Mouse (Mus musculus) cerebellum, postnatal 10 days (tissue): Measurements from ENCODE around the gene Nxpe4.
A peak's percentile ranks its signal among the peaks of the same experiment; 100 is the strongest.

Experiments
- DNase-seq, 2 experiments: peaks; one replicate each; pipeline ENCODE4 v3.0.0; 2021; ENCODE audit warnings: mixed read lengths in 2 of 2

Nxpe4 gene

DNA sequence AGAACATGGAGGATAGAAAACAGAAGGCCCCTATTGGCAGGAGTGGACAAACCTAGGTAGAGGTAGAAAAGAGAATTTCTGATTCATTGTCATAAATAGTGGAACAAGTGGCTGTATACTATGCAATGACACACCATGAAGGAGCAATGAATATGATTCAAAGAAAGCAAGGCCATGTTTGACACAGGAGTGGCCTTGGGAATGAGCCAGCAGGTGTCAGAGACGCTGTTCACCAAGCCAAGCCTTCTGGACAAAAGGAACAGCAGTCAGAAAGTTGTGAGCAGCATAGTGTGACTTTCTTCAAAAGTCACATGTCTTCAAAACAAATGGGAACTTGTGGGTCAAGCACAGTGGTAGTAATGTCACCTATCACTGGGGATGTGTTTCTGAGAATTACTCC is 80.0 kb downstream of the Nxpe4 start:
- DNase-seq: no peak

DNA sequence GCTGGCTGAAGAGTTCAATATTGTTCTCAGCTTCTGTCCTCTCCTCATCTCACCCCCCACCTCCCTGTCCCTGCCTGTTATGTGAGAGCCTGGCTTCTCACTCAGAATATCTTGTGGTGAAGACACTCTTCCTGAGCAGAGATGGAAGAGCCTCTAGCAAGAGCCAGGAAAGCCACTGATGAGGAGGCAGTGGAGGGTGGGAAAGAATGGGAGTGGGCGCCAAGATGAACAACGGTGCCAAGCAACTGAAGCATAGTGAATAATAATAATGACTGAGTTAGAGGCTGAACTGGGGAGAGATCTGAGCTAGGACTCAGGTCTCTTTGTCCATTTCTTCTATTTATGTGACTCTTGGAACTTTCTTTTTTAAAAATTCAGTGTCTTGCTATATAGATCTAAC is 80.9 kb downstream of the Nxpe4 start:
- peak; percentile 43 to 56 for DNase-seq

DNA sequence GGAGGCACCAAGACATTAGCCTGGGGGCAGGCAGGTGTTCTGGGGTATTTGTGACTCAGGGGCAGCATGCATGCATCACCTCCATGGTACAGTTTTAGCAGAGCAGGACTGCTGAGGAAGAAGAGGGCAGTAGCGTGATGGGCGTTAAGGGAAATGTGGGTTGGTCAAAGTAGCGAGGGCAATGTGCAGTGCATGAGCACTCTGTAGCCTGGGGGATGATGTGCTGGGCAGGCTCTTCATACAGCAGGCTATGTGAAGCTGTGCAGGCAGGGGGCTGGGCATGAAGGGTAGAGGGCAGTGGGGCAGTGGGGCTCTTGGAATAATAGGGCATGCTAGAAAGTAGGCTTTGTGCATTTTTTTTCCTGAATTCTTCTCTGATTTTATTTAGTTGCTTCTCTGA is 82.4 kb downstream of the Nxpe4 start:
- DNase-seq: no peak

DNA sequence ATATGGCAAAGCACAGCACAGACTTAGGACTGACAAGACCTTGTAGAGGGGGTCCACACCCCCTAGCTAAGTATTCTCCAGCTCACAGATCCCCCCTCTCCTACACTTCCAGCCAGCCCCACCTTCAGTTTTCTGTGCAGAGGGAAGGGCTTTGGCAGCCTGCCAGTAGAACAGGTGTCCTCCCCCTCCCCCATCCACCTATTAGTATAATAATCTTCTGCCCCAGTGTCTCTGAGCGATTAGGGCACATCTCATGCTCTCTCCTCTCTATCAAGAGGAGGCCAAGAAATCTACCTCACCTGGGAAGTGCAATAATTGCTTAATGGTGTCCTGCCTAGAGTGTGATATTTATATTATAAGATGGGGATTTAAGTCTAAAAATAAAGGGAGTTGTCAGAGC is 83.7 kb downstream of the Nxpe4 start:
- DNase-seq: peak; percentile 81 to 86

DNA sequence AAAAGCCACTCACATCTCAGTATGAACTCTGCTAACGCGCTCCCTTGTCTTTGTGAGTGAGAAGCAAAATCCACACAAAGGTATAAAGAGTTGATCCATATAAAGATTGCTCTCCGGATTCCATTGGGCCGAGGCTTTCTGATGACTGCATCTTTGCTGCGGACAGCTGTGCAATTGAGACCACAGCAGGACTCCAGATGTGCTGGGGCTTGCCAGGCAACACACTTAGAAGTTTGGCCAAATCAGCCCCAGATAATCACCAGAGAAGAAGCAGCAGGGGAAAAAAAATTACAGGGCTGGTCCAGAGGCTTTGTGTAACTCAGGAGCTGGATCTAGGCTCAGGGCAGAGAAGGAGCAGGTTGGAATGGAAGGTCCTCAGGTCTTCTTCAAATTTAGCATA is 85.5 kb downstream of the Nxpe4 start:
- no peak for DNase-seq

DNA sequence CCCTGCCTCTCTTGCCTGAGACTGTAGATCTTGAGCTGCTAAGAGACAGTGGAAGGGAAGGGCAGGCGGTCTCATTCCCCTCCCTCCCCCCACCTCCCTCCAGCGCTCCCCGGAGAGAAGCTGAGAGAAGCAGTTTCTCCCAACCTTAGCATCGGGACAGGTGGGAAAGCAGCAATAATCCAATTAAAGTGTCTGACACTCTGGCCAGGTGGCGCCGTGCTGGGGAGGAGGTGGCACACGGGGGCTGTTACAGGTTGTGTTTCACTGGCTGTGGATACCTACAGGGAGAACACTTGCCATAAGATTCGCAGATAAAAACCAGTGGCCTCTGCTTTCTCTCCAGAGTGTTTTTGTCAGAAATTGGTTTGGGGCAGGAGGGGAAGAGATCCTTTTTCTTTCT is 90.4 kb downstream of the Nxpe4 start:
- DNase-seq: peak in 1 of 2 experiments; percentile 24

DNA sequence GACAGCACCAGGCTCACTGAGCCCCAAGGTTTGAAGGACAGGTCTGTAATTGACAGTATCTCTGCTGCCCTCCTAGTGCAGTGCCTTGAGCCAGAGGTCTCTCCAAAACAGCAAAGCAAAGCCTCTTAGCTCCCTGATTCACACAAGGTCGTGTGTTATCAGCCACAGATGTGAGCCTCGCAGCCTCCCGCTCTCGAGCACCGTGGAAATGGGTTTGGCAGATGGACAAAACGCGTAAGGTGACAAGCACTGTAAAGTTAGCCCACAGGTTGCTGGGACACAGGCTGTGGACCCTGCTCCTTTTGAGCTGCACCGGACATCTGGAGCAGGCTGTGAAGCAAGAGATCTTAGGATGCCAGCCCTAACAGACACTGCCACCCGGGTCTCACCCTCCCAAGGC is 95.2 kb downstream of the Nxpe4 start:
- no peak for DNase-seq

DNA sequence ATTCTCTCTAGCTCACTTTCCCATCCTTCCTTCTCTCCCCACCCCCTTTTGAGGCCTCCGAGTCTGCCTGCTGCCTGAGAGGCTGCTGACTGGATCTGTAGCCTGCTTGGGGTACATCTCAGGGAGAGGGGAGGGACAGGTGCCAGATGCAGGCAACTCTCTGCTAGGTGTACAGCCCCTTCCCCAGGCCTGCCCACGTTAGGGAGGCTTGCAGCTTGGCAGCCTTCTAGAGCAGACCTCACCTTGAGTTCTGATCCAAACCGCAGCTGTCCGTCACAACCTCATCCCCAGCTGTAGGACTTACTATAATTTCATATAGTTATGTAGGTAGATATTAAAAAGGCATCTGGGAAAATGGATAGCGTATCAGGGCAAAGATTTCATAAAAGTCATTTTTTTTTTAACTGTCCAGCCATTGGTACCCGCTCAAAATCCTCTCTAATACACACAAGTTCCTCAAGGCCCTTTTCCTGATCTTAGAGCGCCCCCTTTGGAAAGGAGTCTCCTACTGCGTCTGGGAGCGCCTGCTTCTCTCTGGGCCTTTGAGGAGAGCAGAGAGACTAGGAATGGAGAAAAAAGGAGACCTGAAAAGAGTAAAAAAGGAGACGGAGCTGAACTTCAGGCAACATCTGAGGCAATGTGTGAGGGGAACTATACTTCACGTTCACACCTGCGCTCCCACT is 96.1 kb downstream of the Nxpe4 start:
- peak; percentile 88 to 94 for DNase-seq

DNA sequence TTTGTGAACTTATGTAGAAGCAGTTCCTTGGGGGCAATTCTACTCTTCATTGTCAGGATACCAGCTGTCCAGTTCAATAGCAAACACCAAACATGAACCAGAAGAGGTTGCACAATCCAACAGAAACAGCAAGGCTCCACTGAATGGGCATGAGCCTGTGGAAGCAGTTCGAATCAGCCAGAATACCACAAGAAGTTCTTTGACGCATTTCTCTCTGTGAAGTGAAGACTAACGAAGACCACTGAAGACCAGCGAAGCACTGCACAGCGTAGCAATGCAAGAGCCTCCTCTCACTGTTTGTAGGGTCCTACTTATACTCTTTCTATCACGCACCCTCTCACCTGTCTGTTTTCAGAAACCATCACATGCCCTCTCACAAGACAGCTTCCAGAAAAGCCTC is 102.8 kb downstream of the Nxpe4 start:
- no peak for DNase-seq

DNA sequence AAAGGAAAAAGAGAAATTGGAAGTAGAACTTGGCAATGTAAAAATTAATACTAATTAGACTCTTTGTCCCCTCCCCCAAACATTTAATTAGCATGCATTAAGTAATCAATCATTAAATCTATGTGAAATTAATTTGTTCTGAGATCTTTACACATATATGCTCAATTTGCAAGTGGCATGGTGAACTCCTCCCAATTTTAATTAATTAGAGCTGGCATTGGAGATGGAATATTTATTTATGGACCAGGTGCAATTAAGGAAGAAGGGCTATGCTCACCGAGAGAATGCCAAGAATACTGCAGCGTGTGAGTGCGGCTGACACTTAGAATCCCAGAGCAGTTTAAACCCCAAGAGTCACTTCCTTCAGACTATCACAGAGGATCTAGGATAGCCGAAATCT is 103.7 kb downstream of the Nxpe4 start:
- no peak for DNase-seq

DNA sequence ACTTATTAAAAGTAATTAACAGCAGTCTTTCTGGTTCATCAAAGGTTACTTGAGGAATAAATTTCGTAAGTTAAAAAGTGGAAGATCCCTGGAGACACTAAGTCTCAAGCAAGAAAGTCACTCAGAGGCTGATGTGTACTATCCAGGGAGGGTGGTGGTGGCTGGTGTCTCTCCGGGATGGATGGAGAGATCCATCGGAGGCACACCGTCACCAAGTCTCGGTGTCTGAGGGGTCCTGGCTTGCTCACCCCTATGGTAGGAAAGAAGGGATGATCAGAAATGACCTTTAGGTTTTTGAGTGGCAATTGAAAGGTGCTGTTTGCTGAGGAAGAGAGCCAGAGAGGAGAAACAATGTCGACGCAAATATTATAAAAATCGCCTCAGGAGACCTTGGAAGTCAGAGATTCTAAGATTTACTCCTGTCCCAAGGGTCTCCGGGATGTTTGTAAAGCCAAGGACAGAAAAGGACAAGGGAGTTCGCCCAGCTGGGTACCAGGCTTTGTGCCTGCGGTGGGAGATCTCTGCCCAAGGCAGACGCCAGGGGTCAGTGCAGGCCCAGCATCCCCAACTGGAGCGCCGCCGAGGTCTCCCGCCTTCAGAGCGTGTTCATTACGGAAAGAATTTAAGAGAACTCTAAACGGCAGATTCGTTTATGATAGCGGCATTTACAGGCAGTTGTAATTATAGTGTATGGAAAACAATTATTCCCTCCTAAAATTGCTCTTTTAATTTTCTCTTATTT is 104.6 kb downstream of the Nxpe4 start:
- peak; percentile 93 to 94 for DNase-seq

DNA sequence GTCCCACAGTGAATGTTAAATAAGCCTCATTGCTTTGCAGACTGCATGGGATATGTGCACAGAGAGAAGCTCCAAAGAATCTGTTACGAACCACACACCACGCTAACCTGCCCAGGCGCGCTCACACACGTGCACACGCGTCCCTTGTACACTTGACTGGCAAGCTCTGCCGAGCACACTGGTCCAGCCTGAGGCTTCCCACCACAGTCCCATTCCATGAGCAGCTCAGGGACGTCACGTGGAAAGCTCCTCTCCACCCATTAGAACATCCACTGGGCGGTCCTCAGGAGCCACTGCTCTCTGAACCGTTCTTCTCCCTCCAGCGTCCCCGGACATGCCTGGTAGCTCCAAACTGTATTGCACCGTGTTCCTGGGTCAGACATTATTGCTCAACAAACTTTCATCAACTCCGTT is 105.2 kb downstream of the Nxpe4 start:
- DNase-seq: peak; percentile 56 to 64

DNA sequence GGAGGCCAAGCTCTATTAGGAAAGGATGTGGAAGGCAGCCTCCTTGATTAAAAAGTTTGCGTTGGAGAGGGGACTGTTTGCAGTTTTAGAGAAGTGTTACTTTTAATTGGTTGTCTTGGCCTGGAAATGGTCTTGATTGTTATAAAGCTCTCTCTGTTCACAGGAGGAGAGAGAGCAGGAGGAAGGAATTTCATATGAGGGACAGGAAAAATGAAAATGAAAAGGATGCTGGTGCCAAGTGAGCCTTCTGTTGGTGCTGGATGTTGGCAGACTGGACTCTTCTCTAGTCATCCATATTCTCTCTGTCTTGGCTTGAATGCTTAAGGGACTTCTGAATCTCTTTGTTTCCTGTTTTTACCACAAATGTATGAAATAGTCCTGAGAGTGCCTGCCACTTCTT is 106.1 kb downstream of the Nxpe4 start:
- peak; percentile 55 to 59 for DNase-seq

DNA sequence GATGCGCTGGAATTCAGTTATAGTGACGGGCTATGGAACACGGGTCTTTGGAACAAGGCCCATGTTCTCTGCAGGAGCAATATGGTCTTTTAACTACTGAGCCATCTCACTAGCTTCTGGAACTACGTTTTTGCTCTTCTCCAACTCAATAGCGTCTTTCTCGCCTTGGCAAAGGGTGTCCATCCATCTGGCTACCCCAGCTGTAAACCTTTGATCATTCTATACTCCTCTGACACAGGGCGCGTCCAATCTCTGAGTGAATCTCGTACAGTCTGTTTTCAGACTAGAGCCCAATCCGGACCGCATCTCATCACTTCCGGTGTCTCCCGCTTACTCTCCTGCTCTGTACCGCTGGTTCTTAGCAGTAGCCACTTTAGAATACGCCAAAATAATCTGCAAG is 115.0 kb downstream of the Nxpe4 start:
- peak; percentile 57 to 65 for DNase-seq

DNA sequence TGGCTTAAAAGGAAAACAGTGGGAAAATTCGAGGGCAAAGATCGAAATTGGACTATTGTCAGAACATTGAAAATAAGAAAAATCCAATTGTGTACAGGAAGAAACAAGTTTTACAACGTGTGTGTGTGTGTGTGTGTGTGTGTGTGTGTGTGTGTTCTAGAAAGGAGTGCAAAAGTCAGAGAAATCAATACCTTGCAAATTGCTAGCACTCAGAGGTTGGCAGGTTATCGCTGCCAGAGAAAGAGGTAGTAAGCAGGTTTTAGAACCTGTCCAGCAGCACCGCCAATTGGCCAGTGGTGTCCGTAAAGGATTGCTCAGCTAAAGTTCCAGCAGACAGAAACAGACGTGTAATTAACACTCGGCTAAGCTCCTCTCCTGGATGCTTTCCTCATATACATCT is 122.4 kb downstream of the Nxpe4 start:
- DNase-seq: no peak

DNA sequence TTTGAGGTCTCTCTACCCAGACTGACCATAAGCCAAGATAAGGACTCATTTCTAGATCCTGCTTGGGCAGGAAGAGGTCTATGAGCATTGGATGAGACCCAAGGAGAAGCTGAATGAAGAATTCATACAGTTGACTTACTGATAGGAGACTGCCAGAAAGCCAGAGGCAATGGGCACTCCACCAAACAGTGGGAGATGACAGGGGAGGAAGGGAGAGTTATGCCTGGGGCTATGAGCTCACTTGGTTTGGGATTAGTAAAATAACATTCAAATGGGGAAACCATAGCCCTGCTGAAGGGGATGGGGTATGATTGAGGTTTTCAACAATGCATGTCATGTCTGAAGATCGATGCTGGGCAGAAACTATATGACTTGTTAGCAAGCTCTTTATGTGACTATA is 128.5 kb downstream of the Nxpe4 start:
- DNase-seq: peak in 1 of 2 experiments; percentile 24

DNA sequence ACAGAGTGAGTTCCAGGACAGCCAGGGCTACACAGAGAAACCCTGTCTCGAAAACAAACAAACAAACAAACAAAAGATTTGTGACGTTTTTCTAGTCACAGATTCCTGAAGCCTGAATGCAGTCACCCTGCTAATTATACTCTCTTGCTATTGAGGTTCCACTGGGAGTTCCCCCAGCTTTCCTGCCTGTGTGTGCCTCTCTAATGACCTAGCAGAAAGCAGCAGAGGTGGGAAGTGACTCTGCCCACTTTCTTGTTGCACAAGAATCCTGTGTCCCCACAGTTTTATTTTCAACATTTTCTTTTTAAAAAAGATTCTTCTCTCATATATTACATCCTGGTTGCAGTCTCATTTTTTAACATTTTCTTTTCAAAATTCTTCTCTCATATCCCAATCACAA is 132.9 kb downstream of the Nxpe4 start:
- DNase-seq: no peak

DNA sequence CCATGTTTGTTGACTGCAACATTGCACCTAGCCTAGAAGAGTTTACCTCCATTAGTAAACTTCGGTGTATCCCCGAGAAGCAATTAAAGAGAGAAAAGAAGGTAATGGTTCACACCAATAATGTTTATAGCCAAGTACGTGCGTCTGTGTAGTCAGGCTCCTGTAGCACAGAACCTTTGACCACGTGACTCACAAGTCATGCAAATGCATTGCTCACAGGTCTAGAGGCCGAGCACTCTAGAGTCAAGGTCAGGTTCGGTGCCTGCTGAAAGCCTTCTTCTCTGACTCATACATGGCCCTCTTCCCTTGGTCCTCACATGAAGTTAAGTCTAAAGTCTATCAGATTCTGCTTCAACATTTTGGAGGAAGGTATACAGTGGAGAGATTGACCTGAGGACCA is 137.2 kb downstream of the Nxpe4 start:
- no peak for DNase-seq

DNA sequence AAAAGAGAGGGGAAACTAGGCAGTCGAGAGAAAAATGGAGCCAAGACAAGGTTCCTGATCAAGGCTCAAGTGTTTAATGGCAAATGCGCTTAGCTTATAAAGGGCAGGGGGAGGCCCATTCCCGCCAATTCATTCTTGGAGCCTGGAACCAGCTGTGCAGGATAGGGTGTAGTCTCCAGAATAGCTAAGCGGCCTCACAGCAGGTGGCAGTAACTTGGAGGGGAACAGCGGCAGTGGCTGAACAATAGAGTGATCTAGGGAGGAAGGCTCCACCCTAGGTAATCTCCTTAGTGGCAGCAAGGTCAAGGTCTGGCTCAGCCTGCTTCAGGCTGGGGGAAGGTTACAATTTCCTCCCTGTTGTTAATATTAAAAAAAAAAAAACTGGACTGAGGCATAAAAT is 141.7 kb downstream of the Nxpe4 start:
- peak; percentile 4 to 17 for DNase-seq

DNA sequence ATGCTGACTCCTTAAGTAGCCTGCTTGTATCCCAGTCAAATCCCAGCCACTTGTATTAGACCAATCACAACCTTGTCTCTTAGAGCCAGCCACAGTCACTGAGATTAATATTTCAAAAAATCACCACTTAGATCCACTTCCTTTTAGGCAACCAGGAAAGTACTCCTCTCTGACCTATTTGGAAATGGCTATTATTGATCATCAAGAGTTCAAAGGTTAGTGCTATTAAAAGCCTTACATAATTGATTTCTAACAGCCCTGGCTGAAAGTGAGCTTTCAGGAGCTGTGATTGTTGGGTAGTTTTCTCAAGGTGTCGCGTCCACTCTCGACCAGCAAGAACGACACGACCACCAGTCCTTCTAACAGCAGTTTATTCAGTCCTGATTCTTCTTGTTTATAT is 149.4 kb downstream of the Nxpe4 start:
- DNase-seq: no peak

DNA sequence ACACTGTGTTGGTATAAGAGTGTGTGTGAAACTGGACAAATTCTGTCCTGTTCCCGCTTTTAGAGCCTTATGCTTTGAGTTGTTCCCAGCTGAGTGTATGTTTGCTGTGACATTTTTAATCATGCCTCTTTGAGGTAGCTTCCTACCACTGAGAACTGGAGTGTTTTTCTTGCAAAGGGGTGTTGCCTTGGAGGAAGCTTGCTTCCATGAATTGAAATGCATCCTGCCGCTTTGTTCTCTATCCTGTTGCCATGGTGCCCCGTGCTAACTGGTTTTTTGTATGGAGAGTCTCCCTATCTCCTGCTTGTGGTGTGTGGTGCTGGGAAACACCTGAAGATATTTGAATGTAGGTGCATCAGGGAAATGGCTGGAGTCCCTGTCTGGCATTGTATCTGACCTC is 152.4 kb downstream of the Nxpe4 start:
- peak in 1 of 2 experiments; percentile 4 for DNase-seq

DNA sequence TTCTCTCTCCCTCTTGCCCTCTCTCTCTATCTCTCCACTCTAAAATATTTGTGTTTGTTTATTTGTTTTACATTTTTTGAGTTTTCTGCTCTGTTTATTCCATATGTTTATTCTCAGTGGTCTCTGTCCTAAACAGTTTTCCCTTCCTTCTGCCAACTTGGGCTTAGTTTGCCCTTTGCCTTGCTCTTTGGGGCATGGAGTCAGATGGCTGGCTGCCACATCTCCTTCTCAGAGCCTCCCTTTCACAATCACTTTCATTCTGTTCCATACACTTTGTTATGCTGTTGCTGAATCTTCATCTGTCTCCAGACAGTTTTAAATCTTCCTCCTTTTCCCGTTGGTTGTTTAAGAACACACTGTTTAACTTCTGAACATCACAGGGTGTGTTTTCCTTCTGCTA is 154.0 kb downstream of the Nxpe4 start:
- DNase-seq: no peak

DNA sequence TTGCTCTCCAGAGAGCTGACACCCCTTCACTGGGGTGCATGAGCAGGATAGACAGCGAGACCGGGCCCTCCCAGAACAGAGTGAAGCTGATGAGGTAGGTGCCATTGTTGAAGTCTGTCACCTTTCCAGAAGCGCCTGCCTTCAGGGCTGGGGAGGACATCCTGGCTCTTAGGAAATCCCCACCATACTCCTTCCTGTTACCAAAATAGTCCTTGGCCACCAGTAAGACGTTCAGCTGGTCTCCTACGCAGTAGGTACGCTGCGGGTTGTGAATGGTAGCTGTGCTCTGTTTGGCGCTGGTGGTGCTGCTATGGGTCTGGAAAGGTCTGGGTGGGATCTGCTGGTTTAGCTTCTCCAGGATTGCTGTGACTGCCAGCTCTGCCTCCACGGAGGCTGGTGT is 164.5 kb downstream of the Nxpe4 start:
- no peak for DNase-seq

DNA sequence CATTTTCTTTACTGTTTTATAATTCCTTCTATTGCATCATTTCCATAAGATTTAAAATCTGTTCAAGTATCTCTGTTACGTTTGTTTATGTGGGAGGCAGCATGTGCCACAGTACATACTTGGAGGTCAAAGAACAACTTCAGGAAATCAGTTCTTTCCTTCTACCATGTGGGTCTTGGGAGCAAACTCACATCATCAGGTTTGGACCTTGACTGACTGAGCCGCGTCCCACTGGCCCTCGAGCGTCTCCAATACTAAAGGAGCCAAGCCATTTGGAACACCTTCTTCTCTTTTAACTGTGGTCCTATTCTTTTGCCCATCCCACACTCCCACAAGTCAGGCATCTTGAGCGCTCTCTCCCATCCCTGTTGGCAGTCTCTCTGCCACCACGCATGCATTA is 167.8 kb downstream of the Nxpe4 start:
- DNase-seq: no peak
